Mouse (Mus musculus): ENCODE data around the gene Aim2.
"Not testable (repeated sequence)": the region's sequence is repeated elsewhere in the genome, so short reads cannot be mapped to it uniquely, and the experiment has no call there.

Aim2 gene

GRCm38 (mm10) chr1:173480399-173481181 is 129.9 kb downstream of the Aim2 start:
- peak in 1 of 2 experiments; percentile 5 for DNase-seq

- DNase-seq = peak in 1 of 2 experiments; percentile 5
Observed at GRCm38 (mm10) chr1:173481182-173481574, 130.5 kb downstream of the Aim2 start.

DNA sequence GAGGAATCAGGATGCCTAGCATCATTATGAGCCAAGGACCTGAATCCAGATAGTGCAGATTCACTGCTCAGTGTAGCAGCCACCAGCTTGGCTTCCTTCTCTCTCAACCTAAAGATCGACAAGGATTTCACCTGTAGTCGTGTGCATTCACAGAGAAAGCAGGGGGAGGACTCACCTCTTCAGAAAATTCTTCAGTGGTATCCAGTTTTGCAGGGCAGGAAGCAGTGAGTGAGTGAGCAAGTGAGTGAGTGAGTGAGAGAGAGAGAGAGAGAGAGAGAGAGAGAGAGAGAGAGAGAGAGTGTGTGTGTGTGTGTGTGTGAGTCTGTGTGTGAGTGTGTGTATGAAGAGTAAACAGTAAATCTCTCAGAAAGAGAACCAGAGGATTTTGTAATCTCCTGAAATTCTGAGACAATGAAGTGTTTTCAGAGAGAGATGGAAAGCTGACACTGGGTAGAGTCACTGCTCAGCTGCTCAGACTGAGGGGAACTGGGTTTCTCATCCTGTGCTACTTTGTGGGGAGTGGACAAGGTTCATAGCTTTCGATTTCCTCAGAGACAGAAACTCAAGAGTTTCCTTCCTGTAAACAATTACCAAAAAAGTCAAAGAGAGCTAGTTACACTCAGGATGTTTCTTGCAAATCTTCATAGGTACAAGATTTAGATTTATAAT is 140.3 kb downstream of the Aim2 start, which contains the start of gene Ifi206:
Gene Ifi206, minus strand, starts transcription at position 230 of the 669 bp plus-strand sequence.
- not testable (repeated sequence) for DNase-seq

DNA sequence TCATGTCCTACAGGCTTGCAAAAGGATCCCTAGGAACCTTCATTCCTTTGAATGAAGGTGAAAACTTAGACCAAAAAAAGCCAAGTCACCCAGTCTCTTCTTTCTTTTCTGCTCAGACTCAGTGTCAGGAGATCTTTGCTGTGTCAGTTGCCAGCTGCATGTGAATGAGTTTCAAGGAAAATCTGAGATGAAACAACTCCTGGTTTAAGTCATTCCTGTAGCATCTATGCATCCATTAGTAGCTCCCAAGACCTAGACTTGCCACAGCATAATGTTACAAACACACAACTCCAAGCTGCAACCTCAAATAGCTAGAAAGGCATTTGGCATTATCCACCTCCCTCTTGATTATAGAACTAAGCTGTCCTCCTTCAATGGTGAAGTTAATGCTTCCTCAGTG is 140.8 kb downstream of the Aim2 start:
- DNase-seq = not testable (repeated sequence)

- not testable (repeated sequence) for DNase-seq
Observed at GRCm38 (mm10) chr1:173510595-173510994, 159.9 kb downstream of the Aim2 start.

All from kidney, postnatal 4 days (tissue).